Mouse (Mus musculus) left cerebral cortex, adult 2 months (tissue): Measurements from ENCODE around the gene Gm8677. TPM values are rescaled to one million over a fixed set of nuclear protein-coding genes. Genes with fewer than 3 reads are reported as not detected.
"Not testable (repeated sequence)": the region's sequence is repeated elsewhere in the genome, so short reads cannot be mapped to it uniquely, and the experiment has no call there.

ENCODE experiments used
- DNase-seq, 2 experiments: peaks; one replicate each; pipeline ENCODE4 v3.0.0; 2021 to 2022; ENCODE audit warnings: low spot score in 2 of 2, mixed read lengths in 1 of 2; ENCODE audit errors: extremely low spot score in 1 of 2
- H3K27ac ChIP-seq: fragments of 200-600 bp; 2 replicates; pipeline ENCODE4 v1.8.1; 2022
- H3K4me3 ChIP-seq: fragments of 200-600 bp; 2 replicates; pipeline ENCODE4 v1.8.1; 2022
- intact Hi-C: fragments of 180-260 bp; cut with DNase I; formaldehyde crosslinking; loops from one replicate; pipeline ENCODE4 v1.15.1; 2025
- long read RNA-seq, 2 experiments: library from polyadenylated mRNA; stranded (forward); transcript quantifications; one replicate each; pipeline ENCODE4 v2.0.0; 2021; ENCODE audit warnings: borderline mapping rate in 2 of 2
- total RNA-seq, 2 experiments: library from RNA; stranded (reverse); gene quantifications; 2 replicates each; pipeline ENCODE4 v1.2.3; 2021

Gm8677 gene
- not detected for total RNA-seq
- long read RNA-seq, experiment 1 = 0 reads
- long read RNA-seq, experiment 2 = 0 reads

- H3K27ac ChIP-seq, H3K4me3 ChIP-seq, intact Hi-C loops, DNase-seq: not testable (repeated sequence)
Observed at GRCm38 (mm10) chr7:22534787-22535186, at the start of gene Gm8677. Gene Gm8677 (minus strand): TSS chr7:22534887.

DNA sequence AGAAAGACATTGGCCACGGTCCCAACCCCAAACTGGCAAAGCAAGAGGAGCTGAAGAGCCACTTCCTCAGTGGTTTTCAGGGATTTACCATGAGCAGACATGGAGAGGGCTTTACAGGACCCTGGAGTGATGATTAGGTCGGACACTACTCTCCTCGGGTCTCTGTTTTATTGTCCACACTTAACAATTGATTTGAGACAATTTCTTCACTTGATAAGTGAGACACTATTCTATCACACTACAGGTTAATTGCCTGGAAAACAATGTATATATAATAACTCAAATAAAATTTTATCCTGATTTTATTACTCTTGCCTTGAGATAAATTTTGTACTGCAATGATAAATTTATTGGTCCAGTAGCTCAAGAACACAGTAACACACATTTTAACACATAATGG, 30.6 kb upstream of the Gm8677 start, which contains the start of gene Gm4201:
Gm4201 (minus strand) TSS at position 101 of the 400 bp plus-strand sequence.
- intact Hi-C loops, DNase-seq, H3K27ac ChIP-seq, H3K4me3 ChIP-seq: not testable (repeated sequence)

GRCm38 (mm10) chr7:22522667-22523066, 12.0 kb downstream of the Gm8677 start, which contains the start of gene Vmn1r152:
Gene Vmn1r152 (plus strand): TSS chr7:22522967.
- intact Hi-C loops, DNase-seq, H3K27ac ChIP-seq, H3K4me3 ChIP-seq: not testable (repeated sequence)

GRCm38 (mm10) chr7:22499578-22499977, 35.1 kb downstream of the Gm8677 start, which contains the start of gene Vmn1r151:
Gene Vmn1r151 (minus strand): TSS chr7:22499678.
- intact Hi-C loops, DNase-seq, H3K4me3 ChIP-seq, H3K27ac ChIP-seq: not testable (repeated sequence)

Other genes with a start within 250 kb of the Gm8677 start
- not detected for gene Gm4187, start 205.2 kb downstream of the Gm8677 start, total RNA-seq
- not detected for gene Gm8660, start 163.8 kb downstream of the Gm8677 start, total RNA-seq
- gene Vmn1r148, start 121.3 kb downstream of the Gm8677 start, total RNA-seq = not detected
- not detected for gene Vmn1r149, start 96.7 kb downstream of the Gm8677 start, total RNA-seq
- gene Gm10665, start 70.8 kb downstream of the Gm8677 start, total RNA-seq = not detected
- gene Vmn1r151, start 35.2 kb downstream of the Gm8677 start, total RNA-seq = not detected
- not detected for gene Vmn1r152, start 11.9 kb downstream of the Gm8677 start, total RNA-seq
- not detected for gene Gm4201, start 30.5 kb upstream of the Gm8677 start, total RNA-seq
- not detected for gene Gm4565, start 53.2 kb upstream of the Gm8677 start, total RNA-seq
- gene Vmn1r155, start 123.1 kb upstream of the Gm8677 start, total RNA-seq = not detected
- not detected for gene Gm8693, start 157.4 kb upstream of the Gm8677 start, total RNA-seq
- not detected for gene Gm4567, start 184.8 kb upstream of the Gm8677 start, total RNA-seq
- gene Vmn1r157, start 226.8 kb upstream of the Gm8677 start, total RNA-seq = not detected